12 mouse cellular contexts compared by ENCODE assay signal in the genomic region with DNA sequence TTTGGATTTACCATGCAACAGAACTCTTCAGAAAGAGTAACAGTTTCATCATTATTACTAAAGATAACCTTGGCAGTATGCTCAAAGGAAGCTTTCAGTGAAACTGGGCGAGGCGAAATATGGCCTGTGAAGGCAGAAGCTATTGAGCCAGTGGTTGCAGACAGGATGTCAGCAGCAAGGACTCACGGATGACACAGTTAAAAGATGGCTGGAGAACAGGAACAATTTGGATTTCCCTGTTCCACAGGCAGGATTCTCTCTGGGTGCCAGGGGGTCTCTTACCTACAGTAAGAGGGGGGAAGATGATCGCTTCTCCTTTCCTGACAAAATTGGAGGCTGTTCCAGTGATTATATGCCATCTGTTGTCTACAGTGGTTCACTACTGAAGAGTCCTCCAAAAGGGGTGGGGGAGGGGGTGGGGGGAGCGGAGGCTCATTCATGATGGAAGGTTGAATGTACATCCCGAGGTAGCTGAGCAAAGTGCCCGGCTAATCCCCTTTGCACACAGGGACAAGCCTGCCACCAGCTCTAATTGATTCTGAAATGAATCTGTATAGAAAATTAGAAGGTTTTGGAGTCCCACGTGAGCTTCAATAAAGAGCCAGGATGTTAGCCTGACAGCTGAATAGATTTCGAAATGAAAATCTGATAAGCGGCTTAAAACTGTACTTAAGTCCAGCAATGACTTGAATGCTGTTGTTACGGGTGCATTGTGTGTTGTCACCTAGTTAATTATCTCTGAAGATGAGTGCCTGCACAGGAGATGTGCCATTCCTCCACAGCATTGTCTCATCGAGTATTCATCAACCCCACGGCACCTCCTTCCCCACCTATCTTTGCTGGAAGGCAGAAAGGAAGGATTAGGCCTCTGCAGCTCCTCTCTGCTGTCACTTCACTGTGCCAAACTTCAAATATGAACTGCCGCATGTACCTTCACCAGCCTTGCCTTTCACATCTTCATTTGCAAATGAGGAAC.
DNase-seq lines count a peak whose midpoint lies in the region; ATAC-seq lines count a peak whose summit lies in the region.
"Had no signal": no experiment of that assay in that cellular context is flagged by ENCODE, and none has a peak within 500 bp of the region (broad histone marks: within the 10 kb centered on the region; RNA-seq: fewer than 3 reads in every experiment).

No protein-coding gene starts in this region.

- H3K27me3 ChIP-seq in neural tube, embryonic 14.5 days (ENCODE audit: control insufficient read depth, insufficient read depth, low read length), result no peaks in the 10 kb centered on the region
- no peaks in the 10 kb centered on the region for H3K27me3 ChIP-seq in embryonic facial prominence, embryonic 10.5 days (replicated peaks; ENCODE audit: low read depth, poor library complexity, severe bottlenecking)
- no peaks in the 10 kb centered on the region for H3K27me3 ChIP-seq in hindbrain, embryonic 14.5 days (ENCODE audit: control insufficient read depth, insufficient read depth, low read length)

- no peak for DNase-seq in neural tube, embryonic 10.5 days (ENCODE audit: extremely low spot score, low spot score)
- peak; percentile 17 for DNase-seq in embryonic facial prominence, embryonic 10.5 days (ENCODE audit: low spot score)
- peak; percentile 45 for DNase-seq in hindbrain, embryonic 14.5 days (ENCODE audit: low spot score)
- DNase-seq in retina, embryonic 14.5 days (ENCODE audit: low spot score), result peak; percentile 68
- no peak for DNase-seq in gastrocnemius, postnatal 14 days
- no peak for DNase-seq in thymus, postnatal 36 days
- DNase-seq: heart, postnatal 10 days; right cerebral cortex, postnatal 25 days had no signal

- no peak overlapping the region for H3K27ac ChIP-seq in neural tube, embryonic 14.5 days (ENCODE audit: low read depth, low read length)
- H3K27ac ChIP-seq in embryonic facial prominence, embryonic 10.5 days (replicated peaks), result no peak overlapping the region
- peak overlapping the region; percentile 72 for H3K27ac ChIP-seq in hindbrain, embryonic 14.5 days
- H3K27ac ChIP-seq: stomach, postnatal 0 days had no signal

- H3K9me3 ChIP-seq in neural tube, embryonic 14.5 days (ENCODE audit: control insufficient read depth, low read length), result no peaks in the 10 kb centered on the region
- no peaks in the 10 kb centered on the region for H3K9me3 ChIP-seq in embryonic facial prominence, embryonic 10.5 days
- no peaks in the 10 kb centered on the region for H3K9me3 ChIP-seq in hindbrain, embryonic 14.5 days (ENCODE audit: control insufficient read depth, low read length)

- peak; percentile 71; the same call in 1 of the 2 replicates for ATAC-seq in neural tube, embryonic 14.5 days (ENCODE audit: low read depth)
- peak; percentile 90 for ATAC-seq in hindbrain, embryonic 14.5 days (ENCODE audit: low FRiP score)
- no peak for ATAC-seq in erythroblast, adult 5-6 weeks (replicated peaks; ENCODE audit: low FRiP score, poor library complexity, severe bottlenecking)
- ATAC-seq: lung, postnatal 0 days had no signal

- H3K4me2 ChIP-seq in neural tube, embryonic 14.5 days (ENCODE audit: low read depth, low read length), result no peak overlapping the region
- H3K4me2 ChIP-seq in hindbrain, embryonic 14.5 days (replicated peaks), result peak overlapping the region; percentile 23; the same call in 1 of the 2 replicates

- H3K36me3 ChIP-seq in neural tube, embryonic 14.5 days (ENCODE audit: control insufficient read depth, insufficient read depth, low read length), result no peaks in the 10 kb centered on the region
- H3K36me3 ChIP-seq in embryonic facial prominence, embryonic 10.5 days (replicated peaks), result no peaks in the 10 kb centered on the region
- H3K36me3 ChIP-seq in hindbrain, embryonic 14.5 days (replicated peaks; ENCODE audit: control insufficient read depth, insufficient read depth), result no peaks in the 10 kb centered on the region

- H3K9ac ChIP-seq in neural tube, embryonic 14.5 days (replicated peaks; ENCODE audit: low read depth, low read length), result no peak overlapping the region
- no peak overlapping the region for H3K9ac ChIP-seq in hindbrain, embryonic 14.5 days

- H3K4me1 ChIP-seq in neural tube, embryonic 14.5 days (ENCODE audit: control insufficient read depth, insufficient read depth, low read length), result no peaks in the 10 kb centered on the region
- H3K4me1 ChIP-seq in embryonic facial prominence, embryonic 10.5 days, result 0 out of 2 replicates have a peak, but pooled peaks cover 4% of the 10 kb centered on the region
- no peaks in the 10 kb centered on the region for H3K4me1 ChIP-seq in hindbrain, embryonic 14.5 days (replicated peaks; ENCODE audit: control insufficient read depth, insufficient read depth, low read length)

- intact Hi-C loops in gastrocnemius, postnatal 14 days (cut with DNase I; ENCODE audit: low total_unique reads), result no loop called here

- WGBS in neural tube, embryonic 14.5 days, result 67% methylated on average over 14 of the region's 14 CpGs
- 66% methylated on average over 14 of the region's 14 CpGs for WGBS in embryonic facial prominence, embryonic 10.5 days
- WGBS in hindbrain, embryonic 14.5 days, result 39% methylated on average over 14 of the region's 14 CpGs

- H3K4me3 ChIP-seq in neural tube, embryonic 14.5 days (ENCODE audit: low read depth, low read length), result no peak overlapping the region
- no peak overlapping the region for H3K4me3 ChIP-seq in embryonic facial prominence, embryonic 10.5 days
- H3K4me3 ChIP-seq in hindbrain, embryonic 14.5 days (replicated peaks; ENCODE audit: low read length), result no peak overlapping the region

Comparison
In these comparisons a context has a peak if more than half of its experiments do, and no peak if none do; other contexts are left out.
1. DNase-seq: peak in embryonic facial prominence, embryonic 10.5 days (single experiment), hindbrain, embryonic 14.5 days (single experiment) and retina, embryonic 14.5 days (single experiment); none in neural tube, embryonic 10.5 days (single experiment), gastrocnemius, postnatal 14 days (single experiment) and thymus, postnatal 36 days (0 of 2).